Mouse (Mus musculus) MEL (cell line): ENCODE results near the gene Atp1a3. TPM values are rescaled to one million over a fixed set of nuclear protein-coding genes. Genes with fewer than 3 reads are reported as not detected.

Experiments
- DNase-seq: peaks from one replicate; pipeline ENCODE4 v3.0.0; 2011; ENCODE audit warnings: low read depth, low spot score
- H3K27ac ChIP-seq: 2 replicates; pipeline ENCODE4 v1.5.1; 2012; ENCODE audit warnings: low read depth, mild to moderate bottlenecking, control low read depth, low read length, moderate library complexity; ENCODE audit not compliant: control insufficient read depth
- H3K27me3 ChIP-seq, 2 experiments: fragments of 150-350 bp in 1 of 2; sonication (generic) in 1 of 2; 2 replicates each; pipeline ENCODE4 v1.6.1; 2012; ENCODE audit warnings: low read length in 2 of 2, mild to moderate bottlenecking in 2 of 2, improper control_type of control experiment in 1 of 2, moderate library complexity in 1 of 2; ENCODE audit not compliant: insufficient read depth in 2 of 2, control insufficient read depth in 1 of 2
- H3K36me3 ChIP-seq, 2 experiments: 2 replicates each; pipeline ENCODE4 v1.6.1; 2012 to 2014; ENCODE audit warnings: low read length in 2 of 2, improper control_type of control experiment in 1 of 2, inconsistent platforms in 1 of 2, mild to moderate bottlenecking in 1 of 2; ENCODE audit not compliant: insufficient read depth in 2 of 2, control insufficient read depth in 1 of 2
- H3K4me1 ChIP-seq, 2 experiments: fragments of 150-350 bp in 1 of 2; sonication (generic) in 1 of 2; 2 replicates each; pipeline ENCODE4 v1.6.1; 2012; ENCODE audit warnings: low read length in 2 of 2, improper control_type of control experiment in 1 of 2, mild to moderate bottlenecking in 1 of 2; ENCODE audit not compliant: insufficient read depth in 2 of 2, control insufficient read depth in 1 of 2
- H3K4me3 ChIP-seq, 2 experiments: fragments of 150-350 bp in 1 of 2; sonication (generic) in 1 of 2; 2 replicates each; pipeline ENCODE4 v1.5.1; 2012; ENCODE audit warnings: low read depth in 2 of 2, low read length in 2 of 2, mild to moderate bottlenecking in 2 of 2, moderate library complexity in 2 of 2, control low read depth in 1 of 2, improper control_type of control experiment in 1 of 2; ENCODE audit not compliant: control insufficient read depth in 1 of 2, insufficient read depth in 1 of 2
- H3K79me2 ChIP-seq: 2 replicates; pipeline ENCODE4 v1.6.1; 2012; ENCODE audit warnings: mild to moderate bottlenecking, low read length, moderate library complexity; ENCODE audit not compliant: control insufficient read depth, poor library complexity, insufficient read depth
- H3K9ac ChIP-seq: 2 replicates; pipeline ENCODE4 v1.6.1; 2012; ENCODE audit warnings: low read depth, mild to moderate bottlenecking, control low read depth, low read length, moderate library complexity; ENCODE audit not compliant: control insufficient read depth, poor library complexity, severe bottlenecking
- H3K9me3 ChIP-seq: fragments of 150-350 bp; sonication (generic); replicated peaks from 2 replicates; pipeline ENCODE4 v1.6.1; 2012; ENCODE audit warnings: mild to moderate bottlenecking, low read length, improper control_type of control experiment, moderate library complexity; ENCODE audit not compliant: insufficient read depth
- CTCF ChIP-seq, 3 experiments: IDR thresholded peaks in 2 of 3; conservative IDR thresholded peaks in 1 of 3; 2 replicates each; pipeline ENCODE4 v1.5.1; 2011 to 2012; ENCODE audit warnings: low read length in 3 of 3, low read depth in 2 of 3, mild to moderate bottlenecking in 2 of 3, improper control_type of control experiment in 1 of 3, inconsistent platforms in 1 of 3, mixed read lengths in 1 of 3, moderate library complexity in 1 of 3; ENCODE audit not compliant: control insufficient read depth in 1 of 3, insufficient read depth in 1 of 3, poor library complexity in 1 of 3, severe bottlenecking in 1 of 3
- ELF1 ChIP-seq: IDR thresholded peaks from 2 replicates; pipeline ENCODE4 v1.6.1; 2014; ENCODE audit warnings: low read depth, mild to moderate bottlenecking, inconsistent platforms, low read length, improper control_type of control experiment, moderate library complexity
- ETS1 ChIP-seq: IDR thresholded peaks from 2 replicates; pipeline ENCODE4 v1.6.1; 2012; ENCODE audit warnings: low read depth, mild to moderate bottlenecking, inconsistent platforms, low read length, improper control_type of control experiment, moderate library complexity
- MAX ChIP-seq: IDR thresholded peaks from 2 replicates; pipeline ENCODE4 v1.6.1; 2011; ENCODE audit warnings: low read length, improper control_type of control experiment
- MAZ ChIP-seq: IDR thresholded peaks from 2 replicates; pipeline ENCODE4 v1.6.1; 2012; ENCODE audit warnings: low read depth, mild to moderate bottlenecking, inconsistent platforms, low read length, improper control_type of control experiment
- MEF2A ChIP-seq: IDR thresholded peaks from 2 replicates; pipeline ENCODE4 v1.6.1; 2014; ENCODE audit warnings: low read depth, mild to moderate bottlenecking, inconsistent platforms, low read length, improper control_type of control experiment; ENCODE audit not compliant: poor library complexity, insufficient replicate concordance, severe bottlenecking; ENCODE audit errors: extremely low read depth
- MXI1 ChIP-seq: IDR thresholded peaks from 2 replicates; pipeline ENCODE4 v1.6.1; 2011; ENCODE audit warnings: mild to moderate bottlenecking, low read depth, low read length, improper control_type of control experiment
- RAD21 ChIP-seq: IDR thresholded peaks from 2 replicates; pipeline ENCODE4 v1.6.1; 2011; ENCODE audit warnings: mild to moderate bottlenecking, low read depth, low read length, improper control_type of control experiment
- SIN3A ChIP-seq: IDR thresholded peaks from 2 replicates; pipeline ENCODE4 v1.6.1; 2012; ENCODE audit warnings: low read length, improper control_type of control experiment, inconsistent platforms
- SMC3 ChIP-seq: IDR thresholded peaks from 2 replicates; pipeline ENCODE4 v1.6.1; 2011; ENCODE audit warnings: low read depth, low read length, improper control_type of control experiment
- USF2 ChIP-seq, 2 experiments: IDR thresholded peaks; 2 replicates each; pipeline ENCODE4 v1.6.1; 2011 to 2012; ENCODE audit warnings: improper control_type of control experiment in 2 of 2, low read length in 2 of 2, borderline replicate concordance in 1 of 2, inconsistent platforms in 1 of 2, low read depth in 1 of 2, mild to moderate bottlenecking in 1 of 2; ENCODE audit not compliant: insufficient read depth in 1 of 2
- ZC3H11A ChIP-seq: IDR thresholded peaks from 2 replicates; pipeline ENCODE4 v1.6.1; 2012; ENCODE audit warnings: low read depth, mild to moderate bottlenecking, inconsistent platforms, low read length, improper control_type of control experiment
- polyA plus RNA-seq, 2 experiments: library from polyadenylated mRNA; stranded (reverse) in 1 of 2; unstranded in 1 of 2; fragments of >175 nt in 1 of 2; fragments of >200 nt in 1 of 2; gene quantifications; 2 replicates each; pipeline versions ENCODE4 v1.2.1 to v1.2.4; 2012; ENCODE audit warnings: low replicate concordance in 2 of 2, low read depth in 1 of 2; ENCODE audit not compliant: insufficient read length in 2 of 2, insufficient read depth in 1 of 2, missing spikeins in 1 of 2
- total RNA-seq: library from RNA; depleted of rRNA; stranded (reverse); fragments of 300-350 nt; gene quantifications from 2 replicates; pipeline ENCODE4 v1.2.3, GENCODE M21; 2012

Atp1a3 gene
- total and polyA plus RNA-seq, 3 experiments = 0.19 to 3.5 TPM; not detected in 1

DNA sequence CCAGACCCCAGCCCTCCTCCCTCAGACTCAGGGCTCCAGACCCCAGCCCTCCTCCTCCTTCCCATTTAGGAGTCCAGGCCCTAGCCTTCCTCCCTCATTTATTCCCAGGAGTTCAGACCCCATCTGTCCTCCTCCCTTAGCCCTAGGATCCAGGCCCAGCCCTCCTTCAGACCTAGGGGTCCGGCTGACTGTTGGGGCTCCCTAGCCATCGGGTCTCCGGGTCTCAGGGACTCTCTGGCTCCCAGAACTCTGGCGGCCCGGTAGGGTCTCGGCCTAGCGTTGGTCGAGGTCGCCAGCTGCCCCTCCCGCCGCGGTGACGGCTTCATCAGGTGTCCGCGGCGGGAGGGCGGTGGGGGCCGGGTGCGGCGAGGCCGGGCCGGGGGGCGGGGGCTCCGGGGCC, 51.8 kb downstream of the Atp1a3 start:
- TF ChIP-seq ETS1 (no peak), MAZ (no peak)

GRCm38 (mm10) chr7:24949958-24950623, 55.7 kb downstream of the Atp1a3 start:
- no peak overlapping the region for H3K4me3 ChIP-seq
- no peaks in the 10 kb centered on the region for H3K9me3 ChIP-seq
- H3K9ac ChIP-seq = no peak overlapping the region
- no peaks in the 10 kb centered on the region for H3K36me3 ChIP-seq
- no peaks in the 10 kb centered on the region for H3K27me3 ChIP-seq
- peak; percentile 87 to 96 (median 88) for TF ChIP-seq CTCF (IDR thresholded peaks at IDR 0.05 in 2 of 3, conservative IDR thresholded peaks at IDR 0.05 in 1 of 3; ENCODE audit: control insufficient read depth in 1 of 3, insufficient read depth in 1 of 3, low read depth in 2 of 3, low read length in 3 of 3, poor library complexity in 1 of 3, severe bottlenecking in 1 of 3)
- peak; percentile 85 for TF ChIP-seq SIN3A
- TF ChIP-seq MXI1 = peak; percentile 28; the same call in 1 of the 2 replicates
- TF ChIP-seq MEF2A = no peak
- TF ChIP-seq RAD21 = peak; percentile 69
- peak; percentile 82 for TF ChIP-seq SMC3
- no peak for TF ChIP-seq USF2 (IDR thresholded peaks at IDR 0.05; ENCODE audit: borderline replicate concordance in 1 of 2, insufficient read depth in 1 of 2, low read depth in 1 of 2, low read length in 2 of 2)
- peak; percentile 50; the same call in 1 of the 2 replicates for TF ChIP-seq MAZ
- TF ChIP-seq ZC3H11A = peak; percentile 33
- TF ChIP-seq ELF1 = no peak
- peaks cover 7% of the 10 kb centered on the region for H3K79me2 ChIP-seq
- H3K4me1 ChIP-seq = 0 out of 4 replicates have a peak, but pooled peaks cover 0 to 4% of the 10 kb centered on the region in 2 experiments
- peak; percentile 81 for DNase-seq
- no peak overlapping the region for H3K27ac ChIP-seq

More for the DNA sequence above, 51.8 kb downstream of the Atp1a3 start:
- Histone ChIP-seq H3K4me1 (peaks cover 6 to 12% of the 10 kb centered on the region in 2 experiments), H3K9ac (peak overlapping the region; percentile 100), H3K4me3 (peak overlapping the region; percentile 82 to 89), H3K9me3 (no peaks in the 10 kb centered on the region), H3K36me3 (peaks cover 0 to 7% of the 10 kb centered on the region in 2 experiments; a peak in 2 of 4 replicates), H3K79me2 (peaks cover 7% of the 10 kb centered on the region), H3K27ac (peak overlapping the region; percentile 86), H3K27me3 (no peaks in the 10 kb centered on the region)
- no peak for DNase-seq

- H3K4me3 ChIP-seq = no peak overlapping the region
- no peak for TF ChIP-seq MAX
- no peaks in the 10 kb centered on the region; the same call in 1 of the 2 replicates for H3K79me2 ChIP-seq
- H3K36me3 ChIP-seq = no peaks in the 10 kb centered on the region
- H3K4me1 ChIP-seq = no peaks in the 10 kb centered on the region
- no peak overlapping the region for H3K27ac ChIP-seq
- no peaks in the 10 kb centered on the region for H3K9me3 ChIP-seq
- no peak overlapping the region for H3K9ac ChIP-seq
- peaks cover 0 to 2% of the 10 kb centered on the region in 2 experiments; a peak in 1 of 4 replicates for H3K27me3 ChIP-seq
- DNase-seq = no peak
Measured at GRCm38 (mm10) chr7:24948774-24949173, 57.0 kb downstream of the Atp1a3 start.
